Mouse (Mus musculus) heart, embryonic 10.5 days (tissue): ENCODE data around the gene Crtc3. TPM values are rescaled to one million over a fixed set of nuclear protein-coding genes. Genes with fewer than 3 reads are reported as not detected.
A peak's percentile ranks its signal among the peaks of the same experiment; 100 is the strongest.

ENCODE experiments used
- DNase-seq: peaks from one replicate; pipeline ENCODE4 v3.0.0-alpha.2; 2017; ENCODE audit warnings: low spot score
- H3K27ac ChIP-seq: fragments of 300-500 bp; sonication (generic); 2 replicates; pipeline ENCODE4 v1.5.1; 2016; ENCODE audit warnings: mild to moderate bottlenecking
- H3K27me3 ChIP-seq: fragments of 300-500 bp; sonication (generic); 2 replicates; pipeline ENCODE4 v1.6.1; 2016; ENCODE audit warnings: mild to moderate bottlenecking; ENCODE audit not compliant: poor library complexity, insufficient read depth, severe bottlenecking
- H3K36me3 ChIP-seq: fragments of 300-500 bp; sonication (generic); 2 replicates; pipeline ENCODE4 v1.6.1; 2016; ENCODE audit warnings: mild to moderate bottlenecking, moderate library complexity
- H3K4me1 ChIP-seq: fragments of 300-500 bp; sonication (generic); 2 replicates; pipeline ENCODE4 v1.6.1; 2016; ENCODE audit warnings: mild to moderate bottlenecking
- H3K4me3 ChIP-seq: fragments of 300-500 bp; sonication (generic); 2 replicates; pipeline ENCODE4 v1.5.1; 2016; ENCODE audit warnings: mild to moderate bottlenecking, moderate library complexity
- H3K9me3 ChIP-seq: fragments of 300-500 bp; sonication (generic); 2 replicates; pipeline ENCODE4 v1.6.1; 2016; ENCODE audit warnings: mild to moderate bottlenecking, moderate library complexity
- WGBS: fragments of 180-500 bp; shearing (Covaris S2); methylation state at CpG from one replicate; pipeline ENCODE4 v1.1.7; 2016; 5-methylcytosine and 5-hydroxymethylcytosine counted together
- polyA plus RNA-seq: library from polyadenylated mRNA; unstranded; fragments of >200 nt; fragmentation: Nextera tagmentation; extraction: Ambion mirVana; gene quantifications from 2 replicates; pipeline ENCODE4 v1.2.1, GENCODE M21; 2016

Gene Crtc3
- polyA plus RNA-seq, 1 experiment from 2014 or later = 18.6 TPM

DNA sequence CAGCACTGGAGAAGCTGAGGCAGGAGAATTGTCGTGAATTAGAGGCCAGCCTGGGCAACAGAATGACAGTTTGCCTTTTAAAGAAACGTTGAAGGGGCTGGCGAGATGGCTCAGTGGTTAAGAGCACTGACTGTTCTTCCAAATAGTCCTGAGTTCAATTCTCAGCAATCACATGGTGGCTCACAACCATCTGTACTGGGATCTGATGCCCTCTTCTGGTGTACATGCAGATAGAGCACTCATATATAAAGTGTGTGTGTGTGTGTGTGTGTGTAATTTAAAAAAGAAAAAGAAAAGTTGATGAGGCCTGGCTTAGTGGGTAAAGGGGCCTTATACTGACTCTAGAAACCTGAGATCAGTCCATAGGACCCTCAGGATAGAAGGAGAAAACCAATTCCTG lies 133.5 kb downstream of the Crtc3 start:
- no peaks in the 10 kb centered on the region for H3K27me3 ChIP-seq
- H3K4me3 ChIP-seq = no peak overlapping the region
- no peak for DNase-seq
- H3K4me1 ChIP-seq = peaks cover 24% of the 10 kb centered on the region
- H3K36me3 ChIP-seq = no peaks in the 10 kb centered on the region
- 75% methylated on average over 3 of the region's 3 CpGs for WGBS
- H3K27ac ChIP-seq = peak overlapping the region; percentile 59
- H3K9me3 ChIP-seq = no peaks in the 10 kb centered on the region

DNA sequence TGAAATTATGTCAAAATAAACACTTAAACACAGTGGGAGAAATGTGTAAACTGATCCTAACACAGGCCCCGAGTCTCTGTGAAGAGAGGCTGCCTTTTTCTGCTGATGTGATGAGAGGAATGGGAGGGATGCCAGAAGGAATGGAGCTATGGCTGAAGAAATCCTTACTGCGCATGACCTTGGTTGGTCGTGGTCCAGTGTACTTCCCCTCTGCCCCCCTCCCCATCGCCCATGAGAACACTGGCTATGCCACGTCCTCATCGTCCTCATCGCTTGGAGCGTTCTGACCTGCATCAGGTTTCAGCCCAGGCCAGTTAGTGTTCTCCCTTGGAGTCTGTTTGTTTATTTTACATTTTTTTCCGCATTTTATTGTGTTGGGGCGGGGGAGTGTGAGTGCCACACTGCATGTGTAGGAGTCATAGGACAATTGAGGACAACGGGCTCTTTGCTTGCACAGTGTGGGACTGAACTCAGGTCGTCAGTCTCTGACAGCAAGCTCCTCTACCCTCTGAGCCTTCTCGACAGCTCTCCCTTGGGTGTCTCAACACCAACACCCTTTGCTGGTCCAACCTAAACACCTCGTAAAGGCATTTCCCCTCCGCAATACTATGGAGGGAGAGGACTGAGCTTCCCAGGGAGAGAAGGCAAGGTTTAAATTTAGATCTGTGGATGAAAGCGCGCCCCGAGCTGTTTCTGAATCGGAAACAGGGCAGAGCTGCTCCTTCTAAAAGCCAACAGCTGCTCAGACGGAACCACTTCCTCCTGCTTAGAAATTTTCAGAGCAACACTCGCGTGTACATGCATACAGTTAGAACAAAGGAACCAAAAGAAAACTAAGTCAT lies 134.3 kb downstream of the Crtc3 start:
- Histone ChIP-seq H3K4me1 (peaks cover 24% of the 10 kb centered on the region), H3K4me3 (no peak overlapping the region), H3K9me3 (no peaks in the 10 kb centered on the region), H3K27me3 (no peaks in the 10 kb centered on the region), H3K36me3 (no peaks in the 10 kb centered on the region), H3K27ac (peak overlapping the region; percentile 59)
- DNase-seq = no peak
- 66% methylated on average over 22 of the region's 22 CpGs for WGBS

GRCm38 (mm10) chr7:80548513-80549260 lies 140.0 kb downstream of the Crtc3 start:
- Histone ChIP-seq H3K9me3 (no peaks in the 10 kb centered on the region), H3K4me1 (no peaks in the 10 kb centered on the region), H3K36me3 (no peaks in the 10 kb centered on the region), H3K4me3 (no peak overlapping the region), H3K27me3 (no peaks in the 10 kb centered on the region), H3K27ac (no peak overlapping the region)
- WGBS = 78% methylated on average over 7 of the region's 7 CpGs
- no peak for DNase-seq

GRCm38 (mm10) chr7:80542139-80542831 lies 146.4 kb downstream of the Crtc3 start:
- Histone ChIP-seq H3K27ac (no peak overlapping the region), H3K4me3 (no peak overlapping the region), H3K9me3 (no peaks in the 10 kb centered on the region), H3K36me3 (no peaks in the 10 kb centered on the region), H3K4me1 (no peaks in the 10 kb centered on the region), H3K27me3 (no peaks in the 10 kb centered on the region)
- no peak for DNase-seq
- WGBS = 74% methylated on average over 7 of the region's 7 CpGs

- WGBS = 56% methylated on average over 5 of the region's 5 CpGs
- H3K36me3 ChIP-seq = no peaks in the 10 kb centered on the region
Measured at GRCm38 (mm10) chr7:80539581-80539980, 149.1 kb downstream of the Crtc3 start.

More at GRCm38 (mm10) chr7:80539581-80539980, 149.1 kb downstream of the Crtc3 start:
- H3K4me1 ChIP-seq = no peaks in the 10 kb centered on the region
- H3K9me3 ChIP-seq = no peaks in the 10 kb centered on the region
- H3K27me3 ChIP-seq = no peaks in the 10 kb centered on the region
- H3K4me3 ChIP-seq = no peak overlapping the region
- DNase-seq = no peak
- H3K27ac ChIP-seq = no peak overlapping the region

Other genes starting within 250 kb of the Crtc3 start
- 32.3 and 35.6 TPM in 2 replicates for gene Blm, start 153.8 kb downstream of the Crtc3 start, polyA plus RNA-seq
- gene Iqgap1, start 137.1 kb upstream of the Crtc3 start, polyA plus RNA-seq = 37.7 and 39.5 TPM in 2 replicates
- 2.3 and 2.5 TPM in 2 replicates for gene Zscan2, start 172.0 kb upstream of the Crtc3 start, polyA plus RNA-seq
- gene Wdr73, start 212.4 kb upstream of the Crtc3 start, polyA plus RNA-seq = 27.1 and 39.6 TPM in 2 replicates
- 4.9 and 6.5 TPM in 2 replicates for gene Nmb, start 216.2 kb upstream of the Crtc3 start, polyA plus RNA-seq